Mouse (Mus musculus) adrenal gland (tissue): ENCODE measurements around the gene Dtx4.

ENCODE experiments used
- intact Hi-C: fragments of 180-260 bp; cut with DNase I; formaldehyde crosslinking; loops from one replicate; pipeline ENCODE4 v1.15.1; 2025

Dtx4 gene

GRCm38 (mm10) chr19:12421680-12422079, 79.6 kb downstream of the Dtx4 start:
- intact Hi-C loops, result no loop called here

DNA sequence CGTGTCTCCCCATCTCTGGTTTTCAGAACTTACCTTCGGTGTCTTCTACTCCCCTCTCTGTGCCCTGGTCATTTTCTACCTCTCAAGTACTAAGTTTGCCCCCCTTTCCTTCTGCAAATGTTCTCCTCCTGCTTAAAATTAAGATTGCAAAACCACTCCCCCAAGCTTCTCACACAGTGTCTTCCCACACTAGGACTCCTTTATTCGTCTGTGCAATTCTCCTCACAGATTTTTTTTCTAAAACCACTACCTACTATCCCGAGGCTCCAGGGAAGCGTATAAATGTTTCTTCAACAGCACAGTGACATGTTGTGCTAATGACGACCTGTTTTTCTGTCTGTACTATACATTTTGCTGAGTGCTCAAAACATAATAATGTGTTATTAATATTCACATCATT, 80.7 kb downstream of the Dtx4 start:
- intact Hi-C loops, result no loop called here

DNA sequence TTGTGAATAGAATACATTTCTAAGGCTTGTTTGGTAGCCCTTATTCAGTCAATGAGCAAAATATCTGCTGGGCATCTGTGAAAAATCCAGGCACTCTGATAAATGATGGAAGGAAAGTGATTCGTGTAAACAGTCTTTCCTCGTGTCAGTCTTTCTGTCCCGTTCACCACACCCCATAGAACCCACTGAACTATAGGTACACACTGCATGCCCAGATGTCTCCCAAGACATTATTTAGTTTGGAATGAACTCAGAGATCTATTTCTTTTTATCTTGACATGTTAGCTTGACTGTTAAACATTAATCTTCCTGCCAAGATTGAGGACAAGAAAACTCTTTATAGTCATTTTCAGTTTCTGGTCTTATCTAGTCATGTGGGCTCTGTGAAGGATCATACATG, 82.9 kb downstream of the Dtx4 start:
- intact Hi-C loops, result no loop called here

DNA sequence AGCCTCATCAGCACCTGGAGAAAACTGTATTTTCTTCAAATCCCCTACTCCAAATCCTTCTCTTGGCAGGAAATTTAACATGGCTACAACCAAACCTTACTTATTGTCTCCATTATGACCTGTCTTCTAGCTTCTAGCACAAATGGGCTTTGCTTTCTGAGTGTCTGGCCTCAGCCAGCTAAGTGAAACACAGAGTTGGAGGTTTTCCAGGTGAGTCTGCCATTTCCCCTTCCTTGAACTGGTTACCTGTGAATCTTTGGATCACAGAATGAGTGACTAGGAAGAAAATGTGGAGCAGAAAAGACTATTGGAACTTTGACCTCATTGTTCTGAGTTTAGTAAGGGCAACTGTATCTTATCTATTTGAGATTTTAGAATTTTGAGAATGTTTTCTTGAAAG, 83.9 kb downstream of the Dtx4 start, which contains the start of gene Olfr1441:
Gene Olfr1441 (plus strand): TSS at position 73 of the 400 bp plus-strand sequence.
- intact Hi-C loops, result no loop called here
